Mouse (Mus musculus): Measurements from ENCODE around the gene Phlpp2. TPM values are rescaled to one million over a fixed set of nuclear protein-coding genes. Genes with fewer than 3 reads are reported as not detected.
A peak's percentile ranks its signal among the peaks of the same experiment; 100 is the strongest.

Gene Phlpp2
- 6.1 and 6.9 TPM in 2 replicates for polyA plus RNA-seq (2014; fragmentation: Nextera tagmentation; extraction: Ambion mirVana)

DNA sequence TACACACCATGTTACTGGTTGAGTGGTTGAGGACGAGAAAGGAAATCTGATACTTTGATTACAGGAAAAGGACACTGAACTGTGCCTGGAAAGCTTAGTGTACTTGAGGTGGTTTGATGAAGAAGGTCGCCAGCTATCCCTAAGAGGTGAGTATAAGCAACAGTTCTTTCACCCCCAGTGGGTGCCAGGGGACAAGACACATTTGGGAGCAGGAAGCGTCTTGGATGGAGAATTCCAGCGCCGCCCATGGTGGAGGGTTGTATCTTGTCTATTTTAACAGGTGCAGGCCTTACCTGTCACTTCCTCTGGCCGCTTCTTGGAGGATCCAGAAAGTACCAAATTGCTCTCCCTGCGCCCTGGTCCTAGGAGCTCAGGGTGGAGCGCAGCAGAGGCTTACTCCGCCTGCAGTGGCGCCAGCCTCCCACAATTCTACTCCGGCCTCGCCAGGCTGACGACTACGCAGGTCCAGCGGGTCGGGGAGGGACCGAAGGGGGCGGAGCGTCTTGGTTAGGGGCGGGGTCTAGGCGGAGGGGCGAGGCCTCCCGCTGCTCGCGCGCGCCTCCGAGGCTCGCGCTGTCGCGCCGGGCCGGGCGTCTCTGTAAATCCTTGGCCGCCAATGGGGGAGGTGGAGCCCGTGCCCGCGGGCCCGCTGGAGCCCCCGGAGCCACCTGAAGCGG lies at the start of gene Phlpp2:
Gene Phlpp2 (plus strand): TSS at position 540 of the 677 bp plus-strand sequence.
- peaks cover 6% of the 10 kb centered on the region for H3K36me3 ChIP-seq (ENCODE audit: control insufficient read depth, insufficient read depth, low read length)
- WGBS = under 1% methylated on average over 42 of the region's 42 CpGs

DNA sequence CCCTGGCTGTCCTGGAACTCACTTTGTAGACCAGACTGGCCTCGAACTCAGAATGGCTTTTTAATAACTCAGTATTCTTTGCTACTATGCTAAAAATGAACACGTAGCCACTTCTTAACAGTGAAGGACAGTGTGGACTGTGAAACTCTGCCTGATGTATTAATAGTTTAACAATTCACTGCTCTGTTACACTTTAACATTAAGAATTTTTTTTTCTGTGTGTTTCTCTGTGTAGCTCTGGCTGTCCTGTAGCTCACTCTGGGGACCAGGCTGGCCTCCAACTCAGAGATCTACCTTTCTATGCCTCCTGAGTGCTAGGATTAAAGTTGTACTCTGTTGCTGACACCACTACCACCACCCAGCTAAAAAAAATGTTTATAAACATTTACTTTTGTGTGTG lies 44.8 kb upstream of the Phlpp2 start:
- Histone ChIP-seq H3K4me2 (replicated peaks; ENCODE audit: low read depth, low read length) (no peak overlapping the region), H3K4me1 (ENCODE audit: control insufficient read depth, insufficient read depth, low read length) (no peaks in the 10 kb centered on the region), H3K27ac (ENCODE audit: low read length) (no peak overlapping the region), H3K9me3 (ENCODE audit: control insufficient read depth, low read depth, low read length) (no peaks in the 10 kb centered on the region), H3K4me3 (ENCODE audit: low read depth, low read length) (no peak overlapping the region), H3K27me3 (ENCODE audit: control insufficient read depth, insufficient read depth, low read length) (no peaks in the 10 kb centered on the region), H3K36me3 (ENCODE audit: control insufficient read depth, insufficient read depth, low read length) (peaks cover 7% of the 10 kb centered on the region; the same call in 1 of the 2 replicates), H3K9ac (replicated peaks; ENCODE audit: low read depth, low read length) (no peak overlapping the region)
- ATAC-seq (ENCODE audit: insufficient number of reproducible peaks, insufficient read depth, low FRiP score, low read depth) = no peak
- 89% methylated on average over 2 of the region's 2 CpGs for WGBS

More for the DNA sequence above, at the start of gene Phlpp2:
- H3K4me2 ChIP-seq (replicated peaks; ENCODE audit: low read depth, low read length) = peak within 1 kb of the TSS; percentile 73
- H3K27ac ChIP-seq (ENCODE audit: low read length) = peak within 1 kb of the TSS; percentile 91
- peak; percentile 98 for ATAC-seq (ENCODE audit: insufficient number of reproducible peaks, insufficient read depth, low FRiP score, low read depth)
- H3K4me3 ChIP-seq (ENCODE audit: low read depth, low read length) = peak within 1 kb of the TSS; percentile 95
- peak within 1 kb of the TSS; percentile 75 for H3K9ac ChIP-seq (replicated peaks; ENCODE audit: low read depth, low read length)
- H3K9me3 ChIP-seq (ENCODE audit: control insufficient read depth, low read depth, low read length) = no peaks in the 10 kb centered on the region
- H3K27me3 ChIP-seq (ENCODE audit: control insufficient read depth, insufficient read depth, low read length) = no peaks in the 10 kb centered on the region
- H3K4me1 ChIP-seq (ENCODE audit: control insufficient read depth, insufficient read depth, low read length) = peaks cover 5% of the 10 kb centered on the region; the same call in 1 of the 2 replicates

DNA sequence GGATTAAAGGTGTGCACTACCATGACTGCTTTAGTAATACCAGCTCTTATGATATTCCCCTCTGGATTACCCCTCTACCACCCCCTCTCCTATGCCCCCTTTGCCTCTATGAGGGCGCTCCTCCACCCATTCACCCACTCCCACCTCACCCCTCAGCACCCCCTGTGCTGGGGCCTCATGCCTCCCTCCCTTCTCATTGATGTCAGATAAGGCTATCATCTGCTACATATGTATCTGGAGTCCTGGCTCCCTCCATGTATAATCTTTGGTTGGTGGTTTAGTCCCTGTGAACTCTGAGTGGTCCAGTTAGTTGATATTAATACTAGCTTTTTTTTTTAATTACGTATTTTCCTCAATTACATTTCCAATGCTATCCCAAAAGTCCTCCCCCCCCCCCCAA lies 28.5 kb upstream of the Phlpp2 start:
- Histone ChIP-seq H3K27ac (ENCODE audit: low read length) (no peak overlapping the region), H3K4me3 (ENCODE audit: low read depth, low read length) (no peak overlapping the region), H3K9ac (replicated peaks; ENCODE audit: low read depth, low read length) (no peak overlapping the region), H3K4me2 (replicated peaks; ENCODE audit: low read depth, low read length) (no peak overlapping the region), H3K36me3 (ENCODE audit: control insufficient read depth, insufficient read depth, low read length) (peaks cover 36% of the 10 kb centered on the region), H3K4me1 (ENCODE audit: control insufficient read depth, insufficient read depth, low read length) (no peaks in the 10 kb centered on the region), H3K27me3 (ENCODE audit: control insufficient read depth, insufficient read depth, low read length) (no peaks in the 10 kb centered on the region), H3K9me3 (ENCODE audit: control insufficient read depth, low read depth, low read length) (no peaks in the 10 kb centered on the region)
- WGBS = 93% methylated on average over 2 of the region's 2 CpGs
- no peak for ATAC-seq (ENCODE audit: insufficient number of reproducible peaks, insufficient read depth, low FRiP score, low read depth)

DNA sequence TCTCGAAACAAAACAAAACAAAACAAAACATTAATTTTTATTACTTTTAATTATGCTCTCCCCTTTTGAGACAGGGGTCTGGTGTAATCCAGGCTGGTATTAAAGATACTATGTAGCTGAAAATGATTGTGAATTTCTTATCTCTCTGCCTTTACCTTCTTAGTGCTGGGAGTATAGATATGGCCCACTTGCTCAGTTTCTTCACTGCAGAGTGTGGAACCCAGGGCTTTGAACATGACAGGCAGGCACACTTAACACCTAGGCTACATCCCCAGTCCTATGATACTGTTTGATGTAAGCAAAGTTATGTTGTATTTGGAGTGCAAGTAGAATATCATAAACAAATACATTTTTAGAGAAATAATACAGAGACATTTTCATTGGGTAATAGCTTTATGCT lies 25.9 kb upstream of the Phlpp2 start:
- no peak overlapping the region for H3K4me3 ChIP-seq (ENCODE audit: low read depth, low read length)
- no peak overlapping the region for H3K9ac ChIP-seq (replicated peaks; ENCODE audit: low read depth, low read length)
- no peaks in the 10 kb centered on the region for H3K4me1 ChIP-seq (ENCODE audit: control insufficient read depth, insufficient read depth, low read length)
- H3K9me3 ChIP-seq (ENCODE audit: control insufficient read depth, low read depth, low read length) = no peaks in the 10 kb centered on the region
- no peak for ATAC-seq (ENCODE audit: insufficient number of reproducible peaks, insufficient read depth, low FRiP score, low read depth)
- no peaks in the 10 kb centered on the region for H3K27me3 ChIP-seq (ENCODE audit: control insufficient read depth, insufficient read depth, low read length)
- H3K4me2 ChIP-seq (replicated peaks; ENCODE audit: low read depth, low read length) = no peak overlapping the region
- H3K27ac ChIP-seq (ENCODE audit: low read length) = no peak overlapping the region
- H3K36me3 ChIP-seq (ENCODE audit: control insufficient read depth, insufficient read depth, low read length) = peaks cover 40% of the 10 kb centered on the region
- WGBS = 93% methylated on average over 1 of the region's 1 CpGs

DNA sequence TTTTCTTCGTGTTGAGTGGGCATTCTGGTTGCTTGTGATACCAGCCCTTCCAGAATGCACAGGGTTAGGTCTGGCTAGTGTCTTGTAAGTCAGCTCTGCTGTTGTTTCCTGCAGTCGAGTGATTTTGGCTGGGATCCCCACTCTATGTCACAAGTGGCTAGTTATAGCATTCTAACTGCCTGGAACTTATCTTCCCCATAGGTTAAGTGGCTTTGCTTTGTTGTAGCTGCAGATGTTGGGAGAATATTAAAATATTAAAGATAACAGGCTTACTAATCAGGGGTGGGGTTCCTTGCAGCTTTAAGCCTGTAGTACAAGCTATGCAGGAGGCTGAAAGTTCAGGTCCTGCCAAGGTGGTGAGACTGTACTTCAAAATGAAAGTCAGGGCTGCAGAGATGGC lies 20.5 kb upstream of the Phlpp2 start:
- no peaks in the 10 kb centered on the region for H3K9me3 ChIP-seq (ENCODE audit: control insufficient read depth, low read depth, low read length)
- H3K9ac ChIP-seq (replicated peaks; ENCODE audit: low read depth, low read length) = no peak overlapping the region
- no peak overlapping the region for H3K27ac ChIP-seq (ENCODE audit: low read length)
- no peak overlapping the region for H3K4me3 ChIP-seq (ENCODE audit: low read depth, low read length)
- H3K4me2 ChIP-seq (replicated peaks; ENCODE audit: low read depth, low read length) = no peak overlapping the region
- H3K4me1 ChIP-seq (ENCODE audit: control insufficient read depth, insufficient read depth, low read length) = no peaks in the 10 kb centered on the region
- H3K27me3 ChIP-seq (ENCODE audit: control insufficient read depth, insufficient read depth, low read length) = no peaks in the 10 kb centered on the region
- no peak for ATAC-seq (ENCODE audit: insufficient number of reproducible peaks, insufficient read depth, low FRiP score, low read depth)
- H3K36me3 ChIP-seq (ENCODE audit: control insufficient read depth, insufficient read depth, low read length) = peaks cover 60% of the 10 kb centered on the region
- 75% methylated on average over 2 of the region's 2 CpGs for WGBS

DNA sequence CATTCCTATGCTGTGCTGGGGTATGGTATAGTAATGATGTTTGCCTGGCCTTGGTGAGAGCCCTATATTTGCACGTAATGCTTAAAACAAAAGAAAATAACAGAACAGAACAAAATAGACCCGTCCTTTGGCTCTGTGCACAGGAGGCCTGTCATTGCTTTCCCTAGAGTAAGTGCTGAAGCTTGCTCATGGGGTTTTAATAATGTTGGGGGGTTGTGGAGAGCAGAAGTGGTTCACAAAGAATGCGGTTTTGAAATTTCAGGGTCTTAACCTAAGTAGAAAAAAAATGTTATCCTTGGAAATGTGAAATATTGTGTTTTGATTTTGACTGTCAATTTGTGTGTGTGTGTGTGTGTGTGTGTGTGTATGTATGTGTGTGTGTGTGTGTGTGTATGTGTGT lies 19.4 kb upstream of the Phlpp2 start:
- no peaks in the 10 kb centered on the region for H3K27me3 ChIP-seq (ENCODE audit: control insufficient read depth, insufficient read depth, low read length)
- no peak for ATAC-seq (ENCODE audit: insufficient number of reproducible peaks, insufficient read depth, low FRiP score, low read depth)
- no peaks in the 10 kb centered on the region for H3K9me3 ChIP-seq (ENCODE audit: control insufficient read depth, low read depth, low read length)
- 84% methylated on average over 3 of the region's 3 CpGs for WGBS
- no peak overlapping the region for H3K4me3 ChIP-seq (ENCODE audit: low read depth, low read length)
- H3K9ac ChIP-seq (replicated peaks; ENCODE audit: low read depth, low read length) = no peak overlapping the region
- no peak overlapping the region for H3K4me2 ChIP-seq (replicated peaks; ENCODE audit: low read depth, low read length)
- H3K27ac ChIP-seq (ENCODE audit: low read length) = no peak overlapping the region
- H3K4me1 ChIP-seq (ENCODE audit: control insufficient read depth, insufficient read depth, low read length) = no peaks in the 10 kb centered on the region
- H3K36me3 ChIP-seq (ENCODE audit: control insufficient read depth, insufficient read depth, low read length) = peaks cover 58% of the 10 kb centered on the region

DNA sequence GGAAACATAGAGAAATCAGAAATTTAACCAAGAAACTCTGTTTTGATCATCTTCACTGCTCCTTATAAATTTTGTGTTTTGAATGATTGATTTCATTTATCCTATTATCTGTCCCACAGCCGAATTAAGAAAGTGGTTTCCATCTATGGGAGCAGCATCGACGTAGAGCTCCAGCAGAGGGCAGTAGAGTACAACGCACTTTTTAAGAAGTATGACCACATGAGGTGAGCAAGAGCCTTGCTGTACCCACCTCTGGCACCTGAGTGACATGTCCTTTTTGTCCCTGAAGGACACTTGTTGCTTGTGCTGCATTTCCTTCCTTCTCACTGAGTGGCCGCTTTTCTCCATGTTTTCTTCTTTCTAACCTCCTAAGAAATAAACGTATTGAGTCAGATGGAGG lies 14.9 kb upstream of the Phlpp2 start:
- Histone ChIP-seq H3K9ac (replicated peaks; ENCODE audit: low read depth, low read length) (no peak overlapping the region), H3K36me3 (ENCODE audit: control insufficient read depth, insufficient read depth, low read length) (peaks cover 68% of the 10 kb centered on the region), H3K27me3 (ENCODE audit: control insufficient read depth, insufficient read depth, low read length) (no peaks in the 10 kb centered on the region), H3K27ac (ENCODE audit: low read length) (no peak overlapping the region), H3K4me3 (ENCODE audit: low read depth, low read length) (no peak overlapping the region), H3K4me1 (ENCODE audit: control insufficient read depth, insufficient read depth, low read length) (no peaks in the 10 kb centered on the region), H3K4me2 (replicated peaks; ENCODE audit: low read depth, low read length) (no peak overlapping the region), H3K9me3 (ENCODE audit: control insufficient read depth, low read depth, low read length) (no peaks in the 10 kb centered on the region)
- 0 out of 2 replicates have a peak, but pooled peaks have one; percentile 56 for ATAC-seq (ENCODE audit: insufficient number of reproducible peaks, insufficient read depth, low FRiP score, low read depth)
- WGBS = 43% methylated on average over 6 of the region's 6 CpGs

DNA sequence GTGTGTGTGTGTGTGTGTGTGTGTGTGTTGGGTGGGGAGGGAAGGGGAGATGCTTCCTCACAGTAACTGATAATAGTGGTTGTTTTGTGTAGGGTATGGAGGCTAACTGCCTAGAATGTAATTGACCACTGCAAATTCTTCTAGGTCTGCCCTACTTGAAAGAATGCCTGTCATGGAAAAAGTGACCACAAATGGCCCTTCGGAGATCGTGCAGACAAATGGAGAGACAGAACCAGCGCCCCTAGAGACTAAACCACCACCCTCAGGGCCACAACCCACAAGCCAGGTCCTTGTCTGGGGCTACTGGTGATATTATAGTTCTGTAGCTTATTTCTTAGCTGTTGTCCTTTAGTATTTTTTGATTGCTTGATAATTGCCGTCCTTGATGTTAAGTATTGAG lies 13.8 kb upstream of the Phlpp2 start:
- H3K4me1 ChIP-seq (ENCODE audit: control insufficient read depth, insufficient read depth, low read length) = no peaks in the 10 kb centered on the region
- H3K27me3 ChIP-seq (ENCODE audit: control insufficient read depth, insufficient read depth, low read length) = no peaks in the 10 kb centered on the region
- H3K4me2 ChIP-seq (replicated peaks; ENCODE audit: low read depth, low read length) = no peak overlapping the region
- no peak overlapping the region for H3K27ac ChIP-seq (ENCODE audit: low read length)
- H3K9me3 ChIP-seq (ENCODE audit: control insufficient read depth, low read depth, low read length) = no peaks in the 10 kb centered on the region
- no peak for ATAC-seq (ENCODE audit: insufficient number of reproducible peaks, insufficient read depth, low FRiP score, low read depth)
- H3K9ac ChIP-seq (replicated peaks; ENCODE audit: low read depth, low read length) = no peak overlapping the region
- WGBS = 85% methylated on average over 4 of the region's 4 CpGs
- H3K36me3 ChIP-seq (ENCODE audit: control insufficient read depth, insufficient read depth, low read length) = peaks cover 64% of the 10 kb centered on the region
- H3K4me3 ChIP-seq (ENCODE audit: low read depth, low read length) = no peak overlapping the region

DNA sequence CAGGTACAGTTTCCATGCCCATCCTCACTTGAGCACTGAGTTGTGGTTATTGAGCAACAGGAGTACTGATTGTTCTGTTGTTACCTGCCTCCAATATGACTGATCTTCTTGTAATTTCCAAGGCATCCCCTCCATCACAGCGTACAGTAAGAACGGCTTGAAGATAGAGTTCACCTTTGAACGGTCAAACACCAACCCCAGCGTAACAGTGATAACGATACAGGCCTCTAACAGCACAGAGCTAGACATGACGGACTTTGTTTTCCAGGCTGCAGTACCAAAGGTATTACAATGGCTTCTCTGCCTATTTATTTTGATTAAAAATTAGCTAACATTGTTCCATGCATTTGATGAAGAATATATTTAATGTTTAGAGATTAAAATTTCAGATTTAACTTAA lies 12.9 kb upstream of the Phlpp2 start:
- Histone ChIP-seq H3K4me1 (ENCODE audit: control insufficient read depth, insufficient read depth, low read length) (no peaks in the 10 kb centered on the region), H3K4me3 (ENCODE audit: low read depth, low read length) (no peak overlapping the region), H3K27ac (ENCODE audit: low read length) (no peak overlapping the region), H3K9me3 (ENCODE audit: control insufficient read depth, low read depth, low read length) (no peaks in the 10 kb centered on the region), H3K4me2 (replicated peaks; ENCODE audit: low read depth, low read length) (no peak overlapping the region), H3K27me3 (ENCODE audit: control insufficient read depth, insufficient read depth, low read length) (no peaks in the 10 kb centered on the region), H3K36me3 (ENCODE audit: control insufficient read depth, insufficient read depth, low read length) (peaks cover 67% of the 10 kb centered on the region), H3K9ac (replicated peaks; ENCODE audit: low read depth, low read length) (no peak overlapping the region)
- no peak for ATAC-seq (ENCODE audit: insufficient number of reproducible peaks, insufficient read depth, low FRiP score, low read depth)
- WGBS = 92% methylated on average over 6 of the region's 6 CpGs
